Mouse (Mus musculus) neural tube, embryonic 11.5 days (tissue): ENCODE measurements at regions not wholly inside any gene's neighbourhood (a gene's known extent, or its start where the extent isn't known, plus 50 kb on each side); places are given as distances from the start of the nearest gene placed in this dataset.

Experiments used
- ATAC-seq: fragments of 200-750 bp; cut with Nextera tagmentation; 2 replicates; pipeline ENCODE4 v1.8.0; 2017; ENCODE audit warnings: moderate number of reproducible peaks, mild to moderate bottlenecking, moderate TSS enrichment, moderate library complexity; ENCODE audit not compliant: insufficient read depth, low FRiP score, low TSS enrichment
- DNase-seq: peaks from one replicate; pipeline ENCODE4 v3.0.0-alpha.2; 2015; ENCODE audit warnings: low spot score
- H3K27ac ChIP-seq: fragments of 300-500 bp; sonication (generic); 2 replicates; pipeline ENCODE4 v1.5.1; 2014; ENCODE audit warnings: low read depth, mild to moderate bottlenecking, low read length
- H3K27me3 ChIP-seq: fragments of 300-500 bp; sonication (generic); 2 replicates; pipeline ENCODE4 v1.6.1; 2014; ENCODE audit warnings: mild to moderate bottlenecking, low read length, mixed read lengths; ENCODE audit not compliant: control insufficient read depth, insufficient read depth
- H3K36me3 ChIP-seq: fragments of 300-500 bp; sonication (generic); 2 replicates; pipeline ENCODE4 v1.6.1; 2014; ENCODE audit warnings: mild to moderate bottlenecking, low read length, moderate library complexity, mixed read lengths; ENCODE audit not compliant: control insufficient read depth, insufficient read depth
- H3K4me1 ChIP-seq: fragments of 300-500 bp; sonication (generic); 2 replicates; pipeline ENCODE4 v1.6.1; 2014; ENCODE audit warnings: low read length, mixed read lengths; ENCODE audit not compliant: control insufficient read depth, insufficient read depth
- H3K4me2 ChIP-seq: fragments of 300-500 bp; sonication (generic); 2 replicates; pipeline ENCODE4 v1.6.1; 2014; ENCODE audit warnings: low read depth, mild to moderate bottlenecking, moderate library complexity
- H3K4me3 ChIP-seq: fragments of 300-500 bp; sonication (generic); 2 replicates; pipeline ENCODE4 v1.5.1; 2014; ENCODE audit warnings: low read depth, low read length
- H3K9ac ChIP-seq: fragments of 300-500 bp; sonication (generic); 2 replicates; pipeline ENCODE4 v1.6.1; 2014; ENCODE audit warnings: mild to moderate bottlenecking, low read length
- H3K9me3 ChIP-seq: fragments of 300-500 bp; sonication (generic); 2 replicates; pipeline ENCODE4 v1.6.1; 2016; ENCODE audit warnings: low read length; ENCODE audit not compliant: control insufficient read depth
- WGBS: fragments of 180-500 bp; shearing (Covaris S2); extraction: QIAGEN DNeasy Blood & Tissue Kit; methylation state at CpG from one replicate; pipeline ENCODE4 v1.1.7; 2014; 5-methylcytosine and 5-hydroxymethylcytosine counted together

GRCm38 (mm10) chr1:157940331-157940758 lies 415.8 kb downstream of the Brinp2 start:
- WGBS = 14% methylated on average over 3 of the region's 3 CpGs
- no peak overlapping the region for H3K9ac ChIP-seq
- H3K27me3 ChIP-seq = no peaks in the 10 kb centered on the region
- peak; percentile 21; the same call in 1 of the 2 replicates for ATAC-seq
- no peak overlapping the region for H3K4me2 ChIP-seq
- H3K36me3 ChIP-seq = no peaks in the 10 kb centered on the region
- H3K4me3 ChIP-seq = no peak overlapping the region
- no peaks in the 10 kb centered on the region for H3K9me3 ChIP-seq
- no peak for DNase-seq
- H3K27ac ChIP-seq = no peak overlapping the region
- H3K4me1 ChIP-seq = peaks cover 9% of the 10 kb centered on the region; the same call in 1 of the 2 replicates

DNA sequence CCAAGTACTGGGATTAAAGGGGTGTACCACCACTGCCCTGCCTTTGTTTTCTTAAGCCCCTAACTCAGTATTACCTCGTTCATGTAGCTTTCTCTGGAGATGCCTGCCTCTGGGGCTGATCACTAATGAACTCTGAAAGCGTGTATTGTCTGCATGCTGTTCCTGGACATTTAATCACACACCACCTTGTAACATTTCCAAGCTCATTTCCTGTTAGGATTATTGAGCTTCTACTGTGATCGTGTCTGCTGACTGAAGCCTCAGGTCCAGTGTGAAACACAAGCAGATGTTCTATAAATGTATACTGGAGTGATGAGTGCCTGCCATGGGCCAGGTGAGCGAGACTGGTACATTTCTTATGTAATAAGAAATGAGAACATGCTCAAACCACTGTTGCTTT lies 398.6 kb downstream of the Brinp2 start:
- no peaks in the 10 kb centered on the region for H3K27me3 ChIP-seq
- H3K4me3 ChIP-seq = no peak overlapping the region
- H3K27ac ChIP-seq = no peak overlapping the region
- ATAC-seq = no peak
- no peak for DNase-seq
- no peak overlapping the region for H3K4me2 ChIP-seq
- no peaks in the 10 kb centered on the region for H3K4me1 ChIP-seq
- no peaks in the 10 kb centered on the region for H3K36me3 ChIP-seq
- WGBS = 72% methylated on average over 4 of the region's 4 CpGs
- H3K9ac ChIP-seq = no peak overlapping the region
- H3K9me3 ChIP-seq = no peaks in the 10 kb centered on the region

GRCm38 (mm10) chr1:157964461-157964860 lies 391.7 kb downstream of the Brinp2 start:
- Histone ChIP-seq H3K4me2 (no peak overlapping the region), H3K9me3 (no peaks in the 10 kb centered on the region), H3K4me3 (no peak overlapping the region), H3K36me3 (no peaks in the 10 kb centered on the region), H3K4me1 (no peaks in the 10 kb centered on the region), H3K27me3 (no peaks in the 10 kb centered on the region), H3K9ac (no peak overlapping the region), H3K27ac (no peak overlapping the region)
- no peak for ATAC-seq
- WGBS = 91% methylated on average over 3 of the region's 3 CpGs
- no peak for DNase-seq

- Histone ChIP-seq H3K27ac (no peak overlapping the region), H3K4me3 (no peak overlapping the region), H3K9me3 (no peaks in the 10 kb centered on the region), H3K27me3 (no peaks in the 10 kb centered on the region), H3K4me2 (no peak overlapping the region), H3K4me1 (no peaks in the 10 kb centered on the region), H3K36me3 (no peaks in the 10 kb centered on the region), H3K9ac (no peak overlapping the region)
- ATAC-seq (peak; percentile 74; the same call in 1 of the 2 replicates), DNase-seq (no peak)
- 41% methylated on average over 6 of the region's 6 CpGs for WGBS
These were observed 386.5 kb downstream of the Brinp2 start for GRCm38 (mm10) chr1:157969635-157970111.

GRCm38 (mm10) chr1:157973373-157974232 lies 382.5 kb downstream of the Brinp2 start:
- 86% methylated on average over 10 of the region's 10 CpGs for WGBS
- DNase-seq = no peak

DNA sequence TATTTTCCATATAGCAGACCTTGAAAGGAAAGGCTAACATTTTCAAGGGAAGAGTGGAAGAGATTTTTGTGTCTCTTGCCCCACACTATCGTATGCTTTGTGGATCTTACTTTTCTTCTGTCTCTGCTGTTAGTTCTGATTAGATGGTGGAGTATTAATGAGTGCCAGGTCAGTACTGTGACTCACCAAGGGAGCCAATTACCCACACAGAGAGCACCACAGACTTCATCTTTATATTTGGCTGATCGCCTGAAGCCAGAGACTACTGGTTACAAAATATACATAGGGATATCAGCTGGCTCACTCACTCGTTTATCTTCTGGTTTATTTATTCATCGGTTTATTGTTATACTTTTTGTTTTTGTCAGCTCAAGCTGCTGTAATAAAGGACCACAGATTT lies 381.5 kb downstream of the Brinp2 start:
- ATAC-seq (no peak), DNase-seq (no peak)
- Histone ChIP-seq H3K27ac (no peak overlapping the region), H3K4me3 (no peak overlapping the region), H3K4me1 (no peaks in the 10 kb centered on the region), H3K9me3 (no peaks in the 10 kb centered on the region), H3K36me3 (no peaks in the 10 kb centered on the region), H3K9ac (no peak overlapping the region), H3K27me3 (no peaks in the 10 kb centered on the region), H3K4me2 (no peak overlapping the region)
- WGBS = 88% methylated on average over 4 of the region's 4 CpGs

More at GRCm38 (mm10) chr1:157973373-157974232, 382.5 kb downstream of the Brinp2 start:
- Histone ChIP-seq H3K9me3 (no peaks in the 10 kb centered on the region), H3K4me2 (no peak overlapping the region), H3K9ac (no peak overlapping the region), H3K27ac (no peak overlapping the region), H3K36me3 (no peaks in the 10 kb centered on the region), H3K4me3 (no peak overlapping the region), H3K4me1 (no peaks in the 10 kb centered on the region), H3K27me3 (no peaks in the 10 kb centered on the region)
- no peak for ATAC-seq

- no peak overlapping the region for H3K27ac ChIP-seq
- 39% methylated on average over 7 of the region's 7 CpGs for WGBS
- no peak overlapping the region for H3K9ac ChIP-seq
- ATAC-seq (no peak), DNase-seq (peak; percentile 30)
- no peak overlapping the region for H3K4me3 ChIP-seq
- H3K4me2 ChIP-seq = no peak overlapping the region
- no peaks in the 10 kb centered on the region for H3K4me1 ChIP-seq
- no peaks in the 10 kb centered on the region for H3K27me3 ChIP-seq
- no peaks in the 10 kb centered on the region for H3K36me3 ChIP-seq
- no peaks in the 10 kb centered on the region for H3K9me3 ChIP-seq
These were observed 337.0 kb downstream of the Brinp2 start for GRCm38 (mm10) chr1:158019161-158019560.

- Histone ChIP-seq H3K4me1 (no peaks in the 10 kb centered on the region), H3K27ac (no peak overlapping the region), H3K4me2 (no peak overlapping the region), H3K9ac (no peak overlapping the region), H3K9me3 (no peaks in the 10 kb centered on the region), H3K36me3 (no peaks in the 10 kb centered on the region), H3K4me3 (no peak overlapping the region), H3K27me3 (no peaks in the 10 kb centered on the region)
- DNase-seq = no peak
- no peak for ATAC-seq
- 30% methylated on average over 2 of the region's 2 CpGs for WGBS
These were observed 316.4 kb downstream of the Brinp2 start for GRCm38 (mm10) chr1:158039756-158040155.

GRCm38 (mm10) chr1:158040334-158040733 lies 315.8 kb downstream of the Brinp2 start:
- no peaks in the 10 kb centered on the region for H3K27me3 ChIP-seq
- H3K4me3 ChIP-seq = no peak overlapping the region
- no peak overlapping the region for H3K9ac ChIP-seq
- ATAC-seq = no peak
- no peak for DNase-seq
- H3K36me3 ChIP-seq = no peaks in the 10 kb centered on the region
- no peak overlapping the region for H3K4me2 ChIP-seq
- no peaks in the 10 kb centered on the region for H3K4me1 ChIP-seq
- H3K27ac ChIP-seq = no peak overlapping the region
- no peaks in the 10 kb centered on the region for H3K9me3 ChIP-seq
- 82% methylated on average over 4 of the region's 4 CpGs for WGBS
